Mouse (Mus musculus): ENCODE measurements around the gene Clpb.

Gene Clpb

DNA sequence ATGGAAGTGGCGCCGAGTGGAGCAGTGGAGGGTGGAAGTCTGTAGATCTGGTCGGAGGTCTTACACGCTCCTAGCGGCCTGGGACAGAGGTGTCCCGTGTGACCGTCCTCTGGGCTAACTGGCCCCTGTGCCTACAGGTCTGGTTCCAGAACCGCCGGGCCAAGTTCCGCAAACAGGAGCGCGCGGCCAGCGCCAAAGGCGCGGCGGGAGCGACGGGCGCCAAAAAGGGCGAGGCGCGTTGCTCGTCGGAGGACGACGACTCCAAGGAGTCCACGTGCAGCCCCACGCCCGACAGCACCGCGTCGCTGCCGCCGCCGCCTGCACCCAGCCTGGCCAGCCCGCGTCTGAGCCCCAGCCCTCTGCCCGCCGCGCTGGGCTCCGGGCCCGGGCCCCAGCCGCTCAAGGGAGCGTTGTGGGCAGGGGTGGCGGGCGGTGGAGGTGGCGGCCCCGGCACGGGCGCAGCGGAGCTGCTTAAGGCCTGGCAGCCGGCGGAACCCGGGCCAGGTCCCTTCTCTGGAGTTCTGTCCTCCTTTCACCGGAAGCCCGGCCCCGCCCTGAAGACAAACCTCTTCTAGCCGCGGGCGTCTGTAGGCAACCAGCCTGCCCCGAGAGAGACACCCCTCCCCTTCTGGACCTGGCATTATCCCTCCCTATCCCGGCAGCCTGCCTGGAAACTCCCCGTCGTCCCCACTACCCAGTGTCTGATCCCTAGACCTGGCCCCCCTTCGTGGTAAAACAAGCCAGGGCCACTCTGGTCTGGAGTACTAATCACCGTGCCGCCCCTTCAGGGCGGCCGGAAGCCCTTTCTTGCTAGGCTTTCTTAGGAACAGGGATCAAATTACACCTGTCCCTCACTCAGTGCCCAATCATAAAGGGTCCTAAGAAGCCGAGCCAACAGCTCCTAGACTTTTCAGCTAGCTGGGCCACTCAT lies 158.4 kb downstream of the Clpb start:
- no peak for DNase-seq (ENCODE audit: low read depth)

DNA sequence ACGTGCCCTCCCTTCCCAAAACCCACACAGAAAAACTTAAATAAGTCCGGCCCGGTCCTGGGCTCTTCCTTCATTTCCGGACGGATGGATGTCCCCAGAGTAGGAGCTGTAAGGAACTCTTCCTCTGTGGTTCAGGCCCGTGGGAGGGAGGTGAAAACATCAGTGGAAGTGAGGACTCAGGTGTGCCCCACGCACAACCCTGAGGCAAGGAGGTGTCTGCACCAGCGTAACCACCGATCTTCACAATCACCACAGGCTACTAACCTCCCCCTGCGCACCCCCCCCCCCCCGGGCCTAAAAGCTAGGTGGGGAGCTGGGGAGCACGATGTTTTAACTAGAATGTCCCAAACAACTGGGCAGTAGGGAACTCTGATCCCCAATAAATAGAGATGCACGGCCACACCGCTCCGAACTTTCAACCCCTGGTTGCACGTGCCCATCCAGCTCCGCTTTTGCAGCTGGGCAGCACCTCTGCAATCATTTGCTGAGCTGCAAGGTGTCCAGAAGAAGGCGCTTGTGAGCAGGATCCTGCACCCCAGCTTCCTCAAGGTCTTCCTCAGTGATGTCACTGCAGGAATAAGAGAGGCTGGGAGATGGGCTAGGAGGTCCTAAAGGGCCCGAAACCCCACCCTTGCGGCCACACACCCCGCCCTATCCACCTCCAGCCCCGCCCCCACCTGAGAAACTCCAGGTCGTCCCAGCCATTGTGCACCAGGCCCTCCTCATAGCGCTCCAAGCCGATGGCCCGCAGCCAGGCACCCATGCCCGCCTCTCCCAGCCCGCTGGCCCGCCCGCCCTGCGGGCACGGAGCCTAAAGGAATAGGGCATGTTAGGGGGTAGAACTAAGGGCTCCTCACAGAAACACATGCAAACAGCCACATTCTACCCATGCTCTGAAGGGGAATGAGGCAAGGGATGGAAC lies 159.7 kb downstream of the Clpb start:
- DNase-seq (ENCODE audit: low read depth) = peak; percentile 14

DNA sequence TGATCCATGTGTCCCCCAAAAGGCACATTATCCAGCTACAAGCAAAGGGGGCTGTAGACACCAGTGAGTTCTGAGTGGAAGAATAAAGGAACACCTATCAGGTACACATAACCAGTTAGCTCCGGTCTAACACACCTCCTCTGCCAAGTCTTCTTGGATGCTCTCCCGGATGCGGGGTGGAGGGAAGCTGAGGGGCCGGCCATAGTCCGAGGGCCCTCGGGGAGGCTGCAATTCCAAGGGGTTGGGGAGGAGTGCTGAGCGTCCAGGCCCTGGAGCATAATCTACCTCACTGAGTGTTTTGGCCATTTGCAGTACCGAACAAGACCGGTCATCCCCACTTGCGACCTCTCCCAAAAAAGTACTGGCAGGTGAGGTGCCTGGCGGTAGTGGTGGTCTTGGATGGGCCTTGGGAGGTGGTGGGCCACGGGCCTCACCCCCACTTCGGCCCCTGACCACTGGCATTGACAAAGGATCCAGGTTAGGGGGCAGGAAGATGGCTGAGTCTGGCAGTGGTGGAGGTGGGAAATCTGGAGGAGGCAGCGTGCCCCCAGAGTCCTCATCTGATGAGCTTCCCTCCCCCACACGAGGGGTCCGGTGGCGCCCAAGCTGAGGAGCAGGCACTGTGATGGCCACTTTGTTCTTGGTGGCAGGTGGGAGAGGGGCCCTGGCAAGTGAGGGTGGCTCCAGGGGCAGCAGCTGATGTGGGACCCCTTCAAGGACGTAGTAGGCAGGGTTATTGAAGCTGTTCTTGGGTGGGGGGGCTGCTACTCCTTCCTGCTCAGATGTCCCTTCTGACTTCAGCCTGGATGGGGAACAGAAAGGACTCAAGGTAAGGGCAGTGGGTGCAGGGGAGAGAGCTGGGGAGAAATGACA lies 160.6 kb downstream of the Clpb start:
- no peak for DNase-seq (ENCODE audit: low read depth)

DNA sequence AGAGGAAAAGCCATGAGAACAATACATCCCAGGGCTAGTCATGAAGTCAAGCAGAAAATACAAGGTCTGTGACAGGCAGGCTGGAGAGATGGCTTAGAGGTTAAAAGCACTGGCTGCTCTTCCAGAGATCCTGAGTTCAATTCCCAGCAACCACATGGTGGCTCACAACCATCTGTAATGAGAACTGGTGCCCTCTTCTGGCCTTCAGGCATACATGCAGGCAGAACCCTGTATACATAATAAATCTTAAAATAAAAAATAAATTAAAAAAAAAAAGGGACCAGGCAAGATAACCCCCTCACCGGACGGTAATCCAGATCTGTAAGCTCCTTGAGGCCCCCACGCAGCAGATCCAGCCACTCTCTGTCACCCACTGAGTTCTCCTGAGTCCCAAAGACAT lies 166.9 kb downstream of the Clpb start:
- no peak for DNase-seq (ENCODE audit: low read depth)

DNA sequence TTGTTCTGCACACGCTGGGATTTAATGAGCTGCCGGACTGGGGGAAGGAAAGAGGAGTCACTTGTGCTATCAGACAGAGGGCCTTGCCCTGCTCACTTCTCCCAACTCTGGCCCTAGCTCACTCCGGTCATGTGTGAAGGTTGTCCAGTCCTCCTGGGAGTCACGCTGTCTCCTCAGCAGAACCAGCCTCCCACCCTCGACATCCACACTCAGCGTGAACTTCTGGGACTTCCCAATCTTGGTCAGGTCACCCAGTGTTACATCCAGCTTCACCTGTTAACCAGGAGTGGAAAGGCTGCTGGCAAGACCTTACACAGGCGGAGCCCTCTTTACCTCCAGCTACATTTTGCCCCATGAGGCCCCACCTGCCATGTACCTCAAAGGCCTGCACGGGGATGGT lies 168.0 kb downstream of the Clpb start:
- DNase-seq (ENCODE audit: low read depth) = no peak

DNA sequence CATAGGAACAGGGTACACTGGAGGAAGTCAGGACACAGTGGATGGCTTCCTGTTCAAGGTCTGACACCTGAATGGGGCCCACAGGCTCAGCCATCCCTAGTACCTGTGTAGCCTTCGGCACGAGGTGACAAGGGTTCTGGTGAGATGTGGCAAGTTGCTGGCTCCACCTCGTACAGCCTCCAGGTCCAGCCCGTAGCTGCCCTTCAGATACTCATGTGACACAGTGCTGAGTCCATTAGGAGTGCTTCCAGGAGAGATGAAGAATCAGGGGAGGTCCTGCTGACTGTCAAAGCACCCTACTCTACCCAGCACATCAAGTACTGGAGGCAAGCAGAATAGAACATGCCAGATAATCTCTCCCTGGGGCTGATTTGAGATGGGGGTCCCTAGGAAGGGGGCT lies 168.9 kb downstream of the Clpb start:
- no peak for DNase-seq (ENCODE audit: low read depth)

DNA sequence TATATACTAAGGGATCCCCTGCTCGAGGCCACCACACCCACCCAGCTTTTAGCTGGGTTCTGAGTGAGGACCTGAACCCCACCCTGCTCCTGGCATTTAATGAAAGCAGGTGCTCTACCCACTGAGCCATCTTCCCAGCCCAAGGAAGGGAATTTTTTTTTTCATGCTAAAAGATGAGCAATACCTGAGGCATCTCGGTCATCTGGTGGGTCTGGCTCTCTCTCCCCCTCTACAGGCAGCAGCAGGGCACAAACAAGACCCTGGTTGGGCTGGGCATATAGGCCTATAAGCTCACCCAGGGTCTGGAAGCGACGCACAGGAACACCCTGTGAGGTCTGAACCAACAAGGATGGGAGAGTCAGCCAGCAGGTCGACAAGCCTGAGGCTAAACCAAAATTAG lies 169.9 kb downstream of the Clpb start:
- DNase-seq (ENCODE audit: low read depth) = peak; percentile 33

DNA sequence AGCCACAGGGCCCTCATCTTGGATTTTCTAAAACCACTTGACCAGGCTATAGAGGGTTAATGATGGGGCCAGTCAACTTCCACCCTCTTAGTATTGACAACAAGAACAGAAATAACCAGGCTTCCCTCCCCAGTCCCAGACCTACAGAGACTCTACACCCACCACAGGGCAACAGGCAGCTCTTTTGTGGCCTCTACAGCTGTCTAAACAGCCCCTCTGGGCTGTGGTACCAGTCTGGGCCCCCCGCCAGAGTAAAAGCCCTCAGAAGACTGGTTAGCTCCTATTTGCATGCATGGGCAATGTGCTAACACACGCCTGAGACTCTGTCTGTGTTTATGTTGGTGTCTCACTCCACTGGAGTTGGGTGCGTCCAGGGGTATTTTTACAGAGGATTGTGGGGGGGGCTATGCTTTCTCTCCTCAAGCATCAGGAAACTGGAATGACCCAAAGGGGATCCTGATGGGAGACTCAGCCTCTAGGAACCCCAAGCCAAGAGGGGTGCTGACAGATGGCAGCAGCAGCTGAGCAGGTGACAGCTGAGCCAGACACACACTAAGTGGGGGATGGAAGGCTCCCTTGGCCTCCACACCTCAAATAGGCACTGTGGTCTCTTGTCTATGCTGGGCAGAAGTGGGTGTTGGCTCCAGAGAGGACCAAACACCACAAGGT lies 170.6 kb downstream of the Clpb start:
- no peak for DNase-seq (ENCODE audit: low read depth)

DNA sequence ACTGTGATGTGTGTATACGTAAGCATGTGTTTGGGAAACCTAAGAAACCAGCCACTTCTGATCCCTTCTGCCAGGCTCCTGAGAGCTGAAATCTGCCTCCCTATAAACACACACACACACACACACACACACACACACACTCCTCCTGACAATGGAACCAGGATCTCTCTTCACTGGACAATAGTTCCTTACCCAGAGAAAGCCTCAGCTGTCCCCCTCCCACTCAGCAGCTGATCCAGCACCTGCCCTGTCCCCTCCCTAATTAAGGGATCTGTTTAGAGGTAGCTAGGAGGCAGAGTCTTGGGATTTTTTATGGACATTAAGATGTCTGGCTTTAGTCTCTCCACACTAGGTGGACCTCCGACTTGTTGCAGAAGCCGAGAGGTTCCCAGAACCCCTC lies 171.5 kb downstream of the Clpb start:
- DNase-seq (ENCODE audit: low read depth) = no peak

DNA sequence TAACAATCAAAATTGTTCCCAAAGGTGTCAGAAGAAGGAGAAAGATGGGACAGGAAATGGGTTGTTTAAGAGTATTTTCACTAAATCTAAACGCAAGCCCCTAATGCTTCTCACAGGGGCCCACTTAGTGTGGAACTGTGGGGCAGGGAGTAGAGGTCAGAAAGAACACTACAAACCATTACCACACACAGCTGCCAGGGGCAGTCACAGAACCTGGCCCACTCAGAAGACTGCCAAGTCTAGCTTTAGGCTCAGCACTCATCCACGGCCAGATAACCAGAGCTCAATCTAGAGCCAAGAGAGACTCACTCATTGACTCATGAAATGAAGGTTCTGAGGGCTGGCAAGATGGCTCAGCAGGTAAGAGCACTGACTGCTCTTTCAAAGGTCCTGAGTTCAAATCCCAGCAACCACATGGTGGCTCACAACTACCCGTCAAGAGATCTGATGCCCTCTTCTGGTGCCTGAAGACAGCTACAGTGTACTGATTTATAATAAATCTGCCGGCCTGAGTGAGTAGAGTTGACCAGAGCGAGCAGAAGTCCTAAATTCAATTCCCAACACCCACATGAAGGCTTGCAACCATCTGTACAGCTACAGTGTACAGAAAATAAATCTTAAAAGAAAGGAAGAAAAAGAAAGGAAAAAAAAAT lies 172.2 kb downstream of the Clpb start:
- peak; percentile 63 for DNase-seq (ENCODE audit: low read depth)

DNA sequence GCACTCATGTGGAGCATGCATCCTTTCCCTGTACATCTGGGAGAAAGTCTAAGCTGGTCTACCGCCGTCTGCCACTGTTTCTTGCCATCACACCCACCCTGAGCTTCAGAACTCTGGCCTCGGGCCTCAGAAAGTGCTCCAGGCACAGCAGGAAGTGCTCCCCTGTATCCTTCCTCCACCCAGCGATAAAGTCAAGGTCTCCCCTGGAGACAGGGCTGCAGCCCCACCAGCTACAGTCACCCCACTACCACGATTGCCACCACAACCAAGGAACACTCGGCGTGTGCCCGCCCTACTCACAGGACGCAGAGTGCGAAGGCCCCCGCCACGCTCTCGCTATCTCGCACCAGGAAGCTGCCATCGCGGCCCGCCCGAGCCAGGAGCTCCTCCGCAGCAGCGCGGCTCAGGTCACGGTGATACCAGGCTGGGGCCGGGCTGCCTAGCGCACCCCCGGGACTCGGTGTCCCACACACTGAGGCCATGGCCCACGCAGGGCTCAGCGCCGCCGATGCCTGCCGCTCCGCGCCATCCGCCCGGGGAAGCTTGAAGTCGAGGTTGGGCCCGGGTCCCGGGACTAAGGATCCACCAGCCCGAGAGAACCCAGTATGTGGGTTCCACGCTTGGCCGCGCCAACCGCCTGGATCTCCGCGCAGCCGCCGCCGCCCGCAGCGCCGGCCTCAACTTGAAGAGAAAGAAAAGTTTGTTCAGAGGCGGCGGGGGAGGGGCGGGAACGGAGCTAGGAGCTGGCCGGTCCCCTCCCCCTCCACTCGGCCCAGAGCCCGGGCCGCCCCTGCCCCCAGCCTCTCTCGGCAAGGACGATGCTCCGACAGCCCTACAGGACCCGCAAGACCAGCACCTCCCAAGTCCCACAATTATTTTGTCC lies 173.1 kb downstream of the Clpb start:
- peak; percentile 83 for DNase-seq (ENCODE audit: low read depth)

DNA sequence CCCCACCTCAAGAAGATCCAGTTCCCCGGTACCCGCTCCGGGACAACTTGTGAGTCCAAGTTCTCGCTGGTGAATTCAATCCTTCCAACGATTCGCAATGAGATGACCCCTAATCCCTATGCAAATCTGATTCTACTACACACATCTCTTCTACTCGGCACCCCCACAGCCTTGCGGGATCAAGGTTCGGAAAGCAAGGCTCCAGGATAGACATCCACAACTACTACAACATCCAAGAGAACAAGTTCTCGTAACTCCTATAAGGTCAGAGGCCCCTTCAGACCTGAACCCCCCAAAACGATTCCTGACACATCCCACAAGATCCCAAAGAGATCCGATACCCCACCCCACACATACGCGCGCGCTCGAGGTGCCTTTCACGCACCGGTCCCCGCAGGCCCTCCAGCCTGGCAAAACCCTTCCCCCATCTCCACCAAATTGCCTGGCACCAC lies 173.7 kb downstream of the Clpb start:
- DNase-seq (ENCODE audit: low read depth) = no peak

DNA sequence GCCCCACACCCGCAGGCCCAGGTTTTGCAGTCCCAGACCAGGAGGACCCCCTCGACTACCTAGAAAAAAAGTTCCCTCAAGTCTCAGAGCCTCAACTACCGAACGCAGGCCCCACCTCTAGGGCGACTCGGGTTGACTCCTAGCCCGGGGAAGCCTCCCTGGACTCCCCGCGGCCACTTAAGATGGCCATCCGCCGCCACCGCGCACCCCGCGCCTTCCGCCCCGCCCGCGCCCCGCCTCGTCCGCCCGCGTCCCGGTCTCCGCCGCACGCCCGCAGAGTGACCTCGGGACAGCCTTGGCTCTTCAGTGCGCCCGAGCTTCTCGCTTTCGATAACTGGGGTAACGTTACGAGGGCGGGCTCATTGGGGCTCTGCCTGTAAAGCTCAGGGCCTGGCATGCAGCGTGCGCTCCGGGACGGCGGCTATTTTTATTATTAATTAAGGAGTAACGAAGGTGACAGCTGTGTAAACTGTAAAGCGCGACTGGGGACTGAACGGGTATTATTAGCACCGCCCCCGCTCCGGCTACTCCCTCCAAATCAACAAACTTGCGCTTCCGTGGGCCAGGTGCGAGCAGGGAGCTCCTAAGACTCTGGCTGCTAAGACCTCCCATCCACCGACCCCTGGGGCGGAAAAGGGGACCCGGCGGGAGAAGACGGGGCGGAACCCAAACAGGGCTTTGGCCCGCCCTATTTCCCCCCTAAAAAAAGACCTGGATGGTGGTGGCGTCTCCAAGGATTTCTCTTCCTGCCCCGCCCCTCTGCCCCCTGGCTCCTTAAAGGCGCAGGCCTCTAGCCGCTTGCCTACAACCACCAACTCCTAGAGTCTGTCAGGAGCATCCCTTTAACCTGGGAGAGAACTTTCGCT lies 174.4 kb downstream of the Clpb start, which contains the start of gene Inppl1:
Gene Inppl1, minus strand, starts transcription at position 624 of the 866 bp plus-strand sequence.
- peak; percentile 88 for DNase-seq (ENCODE audit: low read depth)

DNA sequence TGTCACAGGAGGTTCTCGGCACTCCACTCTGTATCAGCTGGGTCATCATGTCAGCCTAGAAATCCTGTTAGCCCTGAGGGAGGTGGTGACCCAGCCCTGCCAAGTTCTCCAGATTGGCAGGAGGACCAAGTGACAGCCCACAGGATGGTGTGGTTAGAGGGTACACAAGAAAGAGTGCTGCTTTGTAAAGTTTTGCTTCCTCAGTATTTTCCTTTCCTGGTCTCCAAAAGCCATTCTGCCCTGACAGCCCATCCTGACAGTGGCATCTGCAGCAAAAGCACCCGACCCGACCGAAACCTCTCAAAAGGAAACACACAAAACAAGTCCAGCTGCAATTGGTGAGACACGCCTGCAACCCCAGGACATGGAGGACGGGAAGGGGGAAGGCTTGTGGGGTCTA lies 180.8 kb downstream of the Clpb start:
- DNase-seq (ENCODE audit: low read depth) = no peak
